Mouse (Mus musculus): ENCODE measurements at regions not wholly inside any gene's neighbourhood (a gene's known extent, or its start where the extent isn't known, plus 50 kb on each side); places are given as distances from the start of the nearest gene placed in this dataset.

- no peak for TF ChIP-seq CTCF (conservative IDR thresholded peaks at IDR 0.05; ENCODE audit: insufficient read depth, insufficient read length, low read depth, low read length)
- TF ChIP-seq POLR2A (IDR thresholded peaks at IDR 0.05; ENCODE audit: low read depth, low read length): no peak
These were observed 103.3 kb upstream of the Prdm1 start for GRCm38 (mm10) chr10:44631584-44631983.

Data from kidney, adult 2 months (tissue).